Mouse (Mus musculus) gastrocnemius, adult 18-20 months (tissue): ENCODE data around the gene Fars2. TPM values are rescaled to one million over a fixed set of nuclear protein-coding genes. Genes with fewer than 3 reads are reported as not detected.
"Not testable (repeated sequence)": the region's sequence is repeated elsewhere in the genome, so short reads cannot be mapped to it uniquely, and the experiment has no call there.

Experiments used
- DNase-seq: peaks from one replicate; pipeline ENCODE4 v3.0.0; 2021; ENCODE audit warnings: low spot score
- total RNA-seq, 2 experiments: library from RNA; stranded (reverse); gene quantifications; 2 replicates each; pipeline ENCODE4 v1.2.3; 2021

Fars2 gene
- total RNA-seq, 2 experiments from 2014 or later = 34.7 to 36.1 TPM

- no peak for DNase-seq
These were observed 250.7 kb downstream of the Fars2 start for GRCm38 (mm10) chr13:36367712-36368491.

- DNase-seq = no peak
These were observed 251.6 kb downstream of the Fars2 start for GRCm38 (mm10) chr13:36368799-36369198.

- DNase-seq = no peak
These were observed 252.2 kb downstream of the Fars2 start for GRCm38 (mm10) chr13:36369400-36369799.

GRCm38 (mm10) chr13:36383236-36383635 lies 266.0 kb downstream of the Fars2 start:
- no peak for DNase-seq

GRCm38 (mm10) chr13:36386074-36386473 lies 268.9 kb downstream of the Fars2 start:
- DNase-seq = no peak

- no peak for DNase-seq
These were observed 274.7 kb downstream of the Fars2 start for GRCm38 (mm10) chr13:36391936-36392335.

GRCm38 (mm10) chr13:36392666-36393065 lies 275.5 kb downstream of the Fars2 start:
- no peak for DNase-seq

GRCm38 (mm10) chr13:36401011-36401410 lies 283.8 kb downstream of the Fars2 start:
- DNase-seq = no peak

GRCm38 (mm10) chr13:36413276-36413675 lies 296.1 kb downstream of the Fars2 start:
- no peak for DNase-seq

GRCm38 (mm10) chr13:36415176-36415575 lies 298.0 kb downstream of the Fars2 start:
- no peak for DNase-seq

- DNase-seq = no peak
These were observed 299.3 kb downstream of the Fars2 start for GRCm38 (mm10) chr13:36416546-36416945.

GRCm38 (mm10) chr13:36419357-36419756 lies 302.1 kb downstream of the Fars2 start:
- DNase-seq = no peak

GRCm38 (mm10) chr13:36422446-36422845 lies 305.2 kb downstream of the Fars2 start:
- DNase-seq = no peak

GRCm38 (mm10) chr13:36425824-36426705 lies 308.9 kb downstream of the Fars2 start:
- DNase-seq = not testable (repeated sequence)

GRCm38 (mm10) chr13:36429500-36430189 lies 312.4 kb downstream of the Fars2 start:
- DNase-seq = no peak

- no peak for DNase-seq
These were observed 313.4 kb downstream of the Fars2 start for GRCm38 (mm10) chr13:36430420-36431114.

- DNase-seq = no peak
These were observed 314.8 kb downstream of the Fars2 start for GRCm38 (mm10) chr13:36431974-36432518.

GRCm38 (mm10) chr13:36444748-36445423 lies 327.7 kb downstream of the Fars2 start:
- peak; percentile 13 for DNase-seq

GRCm38 (mm10) chr13:36447947-36448346 lies 330.7 kb downstream of the Fars2 start:
- peak; percentile 55 for DNase-seq

- DNase-seq = no peak
These were observed 331.4 kb downstream of the Fars2 start for GRCm38 (mm10) chr13:36448565-36448964.
